Mouse (Mus musculus): Measurements from ENCODE around the gene Fat2. TPM values are rescaled to one million over a fixed set of nuclear protein-coding genes. Genes with fewer than 3 reads are reported as not detected.

Fat2 gene
- polyA plus RNA-seq, 1 experiment from 2014 or later = 0.16 TPM

- Histone ChIP-seq H3K27ac (ENCODE audit: low read depth, low read length) (no peak overlapping the region), H3K27me3 (ENCODE audit: control insufficient read depth, insufficient read depth, low read length) (no peaks in the 10 kb centered on the region), H3K9ac (ENCODE audit: low read depth, low read length) (no peak overlapping the region), H3K36me3 (ENCODE audit: control insufficient read depth, insufficient read depth, low read length) (no peaks in the 10 kb centered on the region), H3K4me3 (ENCODE audit: low read length) (no peak overlapping the region), H3K4me2 (replicated peaks; ENCODE audit: low read depth, low read length) (no peak overlapping the region), H3K4me1 (ENCODE audit: control insufficient read depth, insufficient read depth, low read length) (no peaks in the 10 kb centered on the region; the same call in 1 of the 2 replicates), H3K9me3 (ENCODE audit: control insufficient read depth, low read length) (no peaks in the 10 kb centered on the region)
- ATAC-seq (ENCODE audit: low FRiP score, low TSS enrichment) = no peak
- WGBS = 66% methylated on average over 8 of the region's 8 CpGs
Measured at GRCm38 (mm10) chr11:55323854-55324253, 12.5 kb downstream of the Fat2 start.

GRCm38 (mm10) chr11:55320990-55321389 lies 15.4 kb downstream of the Fat2 start:
- no peaks in the 10 kb centered on the region for H3K27me3 ChIP-seq (ENCODE audit: control insufficient read depth, insufficient read depth, low read length)
- WGBS = 74% methylated on average over 2 of the region's 2 CpGs
- H3K4me3 ChIP-seq (ENCODE audit: low read length) = no peak overlapping the region
- no peaks in the 10 kb centered on the region for H3K4me1 ChIP-seq (ENCODE audit: control insufficient read depth, insufficient read depth, low read length)
- no peak overlapping the region for H3K9ac ChIP-seq (ENCODE audit: low read depth, low read length)
- no peak overlapping the region for H3K4me2 ChIP-seq (replicated peaks; ENCODE audit: low read depth, low read length)
- no peaks in the 10 kb centered on the region for H3K9me3 ChIP-seq (ENCODE audit: control insufficient read depth, low read length)
- H3K36me3 ChIP-seq (ENCODE audit: control insufficient read depth, insufficient read depth, low read length) = no peaks in the 10 kb centered on the region
- ATAC-seq (ENCODE audit: low FRiP score, low TSS enrichment) = no peak
- no peak overlapping the region for H3K27ac ChIP-seq (ENCODE audit: low read depth, low read length)

GRCm38 (mm10) chr11:55315966-55316365 lies 20.4 kb downstream of the Fat2 start:
- H3K4me2 ChIP-seq (replicated peaks; ENCODE audit: low read depth, low read length) = no peak overlapping the region
- H3K27ac ChIP-seq (ENCODE audit: low read depth, low read length) = no peak overlapping the region
- no peaks in the 10 kb centered on the region for H3K27me3 ChIP-seq (ENCODE audit: control insufficient read depth, insufficient read depth, low read length)
- WGBS = 75% methylated on average over 6 of the region's 6 CpGs
- H3K4me1 ChIP-seq (ENCODE audit: control insufficient read depth, insufficient read depth, low read length) = peaks cover 2% of the 10 kb centered on the region; the same call in 1 of the 2 replicates
- H3K36me3 ChIP-seq (ENCODE audit: control insufficient read depth, insufficient read depth, low read length) = no peaks in the 10 kb centered on the region
- no peak overlapping the region for H3K4me3 ChIP-seq (ENCODE audit: low read length)
- H3K9me3 ChIP-seq (ENCODE audit: control insufficient read depth, low read length) = no peaks in the 10 kb centered on the region
- no peak overlapping the region for H3K9ac ChIP-seq (ENCODE audit: low read depth, low read length)
- no peak for ATAC-seq (ENCODE audit: low FRiP score, low TSS enrichment)

- H3K27ac ChIP-seq (ENCODE audit: low read depth, low read length) = no peak overlapping the region
- ATAC-seq (ENCODE audit: low FRiP score, low TSS enrichment) = no peak
- no peaks in the 10 kb centered on the region for H3K27me3 ChIP-seq (ENCODE audit: control insufficient read depth, insufficient read depth, low read length)
- no peak overlapping the region; the same call in 1 of the 2 replicates for H3K4me2 ChIP-seq (replicated peaks; ENCODE audit: low read depth, low read length)
- 55% methylated on average over 2 of the region's 2 CpGs for WGBS
- H3K9ac ChIP-seq (ENCODE audit: low read depth, low read length) = no peak overlapping the region
- no peaks in the 10 kb centered on the region for H3K36me3 ChIP-seq (ENCODE audit: control insufficient read depth, insufficient read depth, low read length)
- no peak overlapping the region for H3K4me3 ChIP-seq (ENCODE audit: low read length)
- H3K9me3 ChIP-seq (ENCODE audit: control insufficient read depth, low read length) = no peaks in the 10 kb centered on the region
- H3K4me1 ChIP-seq (ENCODE audit: control insufficient read depth, insufficient read depth, low read length) = peaks cover 2% of the 10 kb centered on the region; the same call in 1 of the 2 replicates
Measured at GRCm38 (mm10) chr11:55314704-55315047, 21.7 kb downstream of the Fat2 start.

GRCm38 (mm10) chr11:55313768-55314703 lies 22.3 kb downstream of the Fat2 start:
- Histone ChIP-seq H3K9me3 (ENCODE audit: control insufficient read depth, low read length) (no peaks in the 10 kb centered on the region), H3K9ac (ENCODE audit: low read depth, low read length) (no peak overlapping the region), H3K27ac (ENCODE audit: low read depth, low read length) (no peak overlapping the region), H3K27me3 (ENCODE audit: control insufficient read depth, insufficient read depth, low read length) (no peaks in the 10 kb centered on the region), H3K36me3 (ENCODE audit: control insufficient read depth, insufficient read depth, low read length) (no peaks in the 10 kb centered on the region), H3K4me3 (ENCODE audit: low read length) (no peak overlapping the region), H3K4me2 (replicated peaks; ENCODE audit: low read depth, low read length) (no peak overlapping the region; the same call in 1 of the 2 replicates), H3K4me1 (ENCODE audit: control insufficient read depth, insufficient read depth, low read length) (peaks cover 2% of the 10 kb centered on the region; the same call in 1 of the 2 replicates)
- WGBS = 19% methylated on average over 29 of the region's 29 CpGs
- ATAC-seq (ENCODE audit: low FRiP score, low TSS enrichment) = 0 out of 2 replicates have a peak, but pooled peaks have one; percentile 52

GRCm38 (mm10) chr11:55302350-55302749 lies 34.0 kb downstream of the Fat2 start:
- WGBS = 44% methylated on average over 4 of the region's 4 CpGs
- H3K9me3 ChIP-seq (ENCODE audit: control insufficient read depth, low read length) = no peaks in the 10 kb centered on the region
- no peak; the same call in 1 of the 2 replicates for ATAC-seq (ENCODE audit: low FRiP score, low TSS enrichment)

GRCm38 (mm10) chr11:55293179-55293578 lies 43.2 kb downstream of the Fat2 start:
- Histone ChIP-seq H3K36me3 (ENCODE audit: control insufficient read depth, insufficient read depth, low read length) (no peaks in the 10 kb centered on the region), H3K4me1 (ENCODE audit: control insufficient read depth, insufficient read depth, low read length) (no peaks in the 10 kb centered on the region), H3K9ac (ENCODE audit: low read depth, low read length) (no peak overlapping the region), H3K9me3 (ENCODE audit: control insufficient read depth, low read length) (no peaks in the 10 kb centered on the region), H3K27ac (ENCODE audit: low read depth, low read length) (no peak overlapping the region), H3K4me2 (replicated peaks; ENCODE audit: low read depth, low read length) (no peak overlapping the region), H3K4me3 (ENCODE audit: low read length) (no peak overlapping the region), H3K27me3 (ENCODE audit: control insufficient read depth, insufficient read depth, low read length) (no peaks in the 10 kb centered on the region)
- no peak for ATAC-seq (ENCODE audit: low FRiP score, low TSS enrichment)
- WGBS = 94% methylated on average over 5 of the region's 5 CpGs

More at GRCm38 (mm10) chr11:55302350-55302749, 34.0 kb downstream of the Fat2 start:
- no peak overlapping the region for H3K4me3 ChIP-seq (ENCODE audit: low read length)
- no peaks in the 10 kb centered on the region for H3K36me3 ChIP-seq (ENCODE audit: control insufficient read depth, insufficient read depth, low read length)
- no peak overlapping the region for H3K9ac ChIP-seq (ENCODE audit: low read depth, low read length)
- no peak overlapping the region for H3K4me2 ChIP-seq (replicated peaks; ENCODE audit: low read depth, low read length)
- no peaks in the 10 kb centered on the region for H3K27me3 ChIP-seq (ENCODE audit: control insufficient read depth, insufficient read depth, low read length)
- peaks cover 6% of the 10 kb centered on the region; the same call in 1 of the 2 replicates for H3K4me1 ChIP-seq (ENCODE audit: control insufficient read depth, insufficient read depth, low read length)
- no peak overlapping the region; the same call in 1 of the 2 replicates for H3K27ac ChIP-seq (ENCODE audit: low read depth, low read length)

- Histone ChIP-seq H3K9ac (ENCODE audit: low read depth, low read length) (no peak overlapping the region), H3K4me2 (replicated peaks; ENCODE audit: low read depth, low read length) (no peak overlapping the region), H3K27me3 (ENCODE audit: control insufficient read depth, insufficient read depth, low read length) (no peaks in the 10 kb centered on the region), H3K4me1 (ENCODE audit: control insufficient read depth, insufficient read depth, low read length) (no peaks in the 10 kb centered on the region), H3K9me3 (ENCODE audit: control insufficient read depth, low read length) (no peaks in the 10 kb centered on the region), H3K36me3 (ENCODE audit: control insufficient read depth, insufficient read depth, low read length) (no peaks in the 10 kb centered on the region), H3K27ac (ENCODE audit: low read depth, low read length) (no peak overlapping the region), H3K4me3 (ENCODE audit: low read length) (no peak overlapping the region)
- ATAC-seq (ENCODE audit: low FRiP score, low TSS enrichment) = no peak
- 93% methylated on average over 7 of the region's 7 CpGs for WGBS
Measured at GRCm38 (mm10) chr11:55291901-55292300, 44.5 kb downstream of the Fat2 start.

- no peaks in the 10 kb centered on the region for H3K27me3 ChIP-seq (ENCODE audit: control insufficient read depth, insufficient read depth, low read length)
- 64% methylated on average over 5 of the region's 5 CpGs for WGBS
Measured at GRCm38 (mm10) chr11:55289851-55290391, 46.4 kb downstream of the Fat2 start.

More at GRCm38 (mm10) chr11:55289851-55290391, 46.4 kb downstream of the Fat2 start:
- ATAC-seq (ENCODE audit: low FRiP score, low TSS enrichment) = no peak
- Histone ChIP-seq H3K36me3 (ENCODE audit: control insufficient read depth, insufficient read depth, low read length) (no peaks in the 10 kb centered on the region), H3K4me3 (ENCODE audit: low read length) (no peak overlapping the region), H3K9me3 (ENCODE audit: control insufficient read depth, low read length) (no peaks in the 10 kb centered on the region), H3K9ac (ENCODE audit: low read depth, low read length) (no peak overlapping the region), H3K4me2 (replicated peaks; ENCODE audit: low read depth, low read length) (no peak overlapping the region), H3K4me1 (ENCODE audit: control insufficient read depth, insufficient read depth, low read length) (no peaks in the 10 kb centered on the region), H3K27ac (ENCODE audit: low read depth, low read length) (no peak overlapping the region)
